Mouse (Mus musculus): ENCODE measurements at regions not wholly inside any gene's neighbourhood (a gene's known extent, or its start where the extent isn't known, plus 50 kb on each side); places are given as distances from the start of the nearest gene placed in this dataset.

GRCm38 (mm10) chr16:87783561-87784304 is 85.0 kb downstream of the Bach1 start:
- Histone ChIP-seq H3K4me1 (ENCODE audit: control insufficient read depth, insufficient read depth, low read length) (0 out of 2 replicates have a peak, but pooled peaks cover 3% of the 10 kb centered on the region), H3K9me3 (ENCODE audit: control insufficient read depth, low read length) (no peaks in the 10 kb centered on the region), H3K9ac (replicated peaks; ENCODE audit: low read length) (no peak overlapping the region), H3K4me3 (replicated peaks; ENCODE audit: low read depth, low read length) (no peak overlapping the region), H3K4me2 (ENCODE audit: low read length) (no peak overlapping the region), H3K27me3 (ENCODE audit: control insufficient read depth, insufficient read depth, low read length) (no peaks in the 10 kb centered on the region), H3K36me3 (ENCODE audit: control insufficient read depth, insufficient read depth, low read length) (no peaks in the 10 kb centered on the region), H3K27ac (replicated peaks; ENCODE audit: low read depth, low read length) (no peak overlapping the region)
- DNase-seq (no peak), ATAC-seq (ENCODE audit: low FRiP score, low TSS enrichment) (no peak)
- WGBS = 57% methylated on average over 17 of the region's 17 CpGs

- no peak for ATAC-seq (ENCODE audit: low FRiP score, low TSS enrichment)
- Histone ChIP-seq H3K4me3 (replicated peaks; ENCODE audit: low read depth, low read length) (no peak overlapping the region), H3K4me1 (ENCODE audit: control insufficient read depth, insufficient read depth, low read length) (0 out of 2 replicates have a peak, but pooled peaks cover 3% of the 10 kb centered on the region), H3K9ac (replicated peaks; ENCODE audit: low read length) (no peak overlapping the region), H3K4me2 (ENCODE audit: low read length) (no peak overlapping the region), H3K36me3 (ENCODE audit: control insufficient read depth, insufficient read depth, low read length) (no peaks in the 10 kb centered on the region), H3K27me3 (ENCODE audit: control insufficient read depth, insufficient read depth, low read length) (no peaks in the 10 kb centered on the region), H3K27ac (replicated peaks; ENCODE audit: low read depth, low read length) (no peak overlapping the region), H3K9me3 (ENCODE audit: control insufficient read depth, low read length) (no peaks in the 10 kb centered on the region)
- 54% methylated on average over 13 of the region's 13 CpGs for whole genome bisulfite sequencing
- no peak for DNase-seq
Measured at GRCm38 (mm10) chr16:87784405-87784994, 85.8 kb downstream of the Bach1 start.

GRCm38 (mm10) chr16:87789539-87789938 is 90.8 kb downstream of the Bach1 start:
- Histone ChIP-seq H3K9ac (replicated peaks; ENCODE audit: low read length) (no peak overlapping the region), H3K9me3 (ENCODE audit: control insufficient read depth, low read length) (no peaks in the 10 kb centered on the region), H3K4me3 (replicated peaks; ENCODE audit: low read depth, low read length) (no peak overlapping the region), H3K27ac (replicated peaks; ENCODE audit: low read depth, low read length) (no peak overlapping the region), H3K4me1 (ENCODE audit: control insufficient read depth, insufficient read depth, low read length) (no peaks in the 10 kb centered on the region), H3K4me2 (ENCODE audit: low read length) (no peak overlapping the region), H3K36me3 (ENCODE audit: control insufficient read depth, insufficient read depth, low read length) (no peaks in the 10 kb centered on the region), H3K27me3 (ENCODE audit: control insufficient read depth, insufficient read depth, low read length) (no peaks in the 10 kb centered on the region)
- ATAC-seq (ENCODE audit: low FRiP score, low TSS enrichment) (no peak), DNase-seq (no peak)
- WGBS = 91% methylated on average over 10 of the region's 10 CpGs

GRCm38 (mm10) chr16:87789957-87790356 is 91.2 kb downstream of the Bach1 start:
- no peak overlapping the region for H3K27ac ChIP-seq (replicated peaks; ENCODE audit: low read depth, low read length)
- no peak for ATAC-seq (ENCODE audit: low FRiP score, low TSS enrichment)
- no peaks in the 10 kb centered on the region for H3K27me3 ChIP-seq (ENCODE audit: control insufficient read depth, insufficient read depth, low read length)
- no peak overlapping the region for H3K4me3 ChIP-seq (replicated peaks; ENCODE audit: low read depth, low read length)
- WGBS = 85% methylated on average over 6 of the region's 6 CpGs
- H3K9ac ChIP-seq (replicated peaks; ENCODE audit: low read length) = no peak overlapping the region
- H3K4me2 ChIP-seq (ENCODE audit: low read length) = no peak overlapping the region
- DNase-seq = no peak
- no peaks in the 10 kb centered on the region for H3K36me3 ChIP-seq (ENCODE audit: control insufficient read depth, insufficient read depth, low read length)
- no peaks in the 10 kb centered on the region for H3K9me3 ChIP-seq (ENCODE audit: control insufficient read depth, low read length)
- H3K4me1 ChIP-seq (ENCODE audit: control insufficient read depth, insufficient read depth, low read length) = no peaks in the 10 kb centered on the region

- Histone ChIP-seq H3K9me3 (ENCODE audit: control insufficient read depth, low read length) (no peaks in the 10 kb centered on the region), H3K27me3 (ENCODE audit: control insufficient read depth, insufficient read depth, low read length) (no peaks in the 10 kb centered on the region), H3K4me2 (ENCODE audit: low read length) (peak overlapping the region; percentile 53), H3K36me3 (ENCODE audit: control insufficient read depth, insufficient read depth, low read length) (no peaks in the 10 kb centered on the region), H3K4me1 (ENCODE audit: control insufficient read depth, insufficient read depth, low read length) (peaks cover 17% of the 10 kb centered on the region), H3K4me3 (replicated peaks; ENCODE audit: low read depth, low read length) (peak overlapping the region; percentile 23), H3K27ac (replicated peaks; ENCODE audit: low read depth, low read length) (no peak overlapping the region), H3K9ac (replicated peaks; ENCODE audit: low read length) (no peak overlapping the region; the same call in 1 of the 2 replicates)
- peak; percentile 82 for DNase-seq
- 2% methylated on average over 20 of the region's 20 CpGs for WGBS
- peak; percentile 75; the same call in 1 of the 2 replicates for ATAC-seq (ENCODE audit: low FRiP score, low TSS enrichment)
Measured at GRCm38 (mm10) chr16:87796514-87797248, 97.9 kb downstream of the Bach1 start.

GRCm38 (mm10) chr16:87802317-87802716 is 103.6 kb downstream of the Bach1 start:
- no peaks in the 10 kb centered on the region for H3K27me3 ChIP-seq (ENCODE audit: control insufficient read depth, insufficient read depth, low read length)

GRCm38 (mm10) chr16:87817590-87817989 is 118.8 kb downstream of the Bach1 start:
- H3K36me3 ChIP-seq (ENCODE audit: control insufficient read depth, insufficient read depth, low read length) = no peaks in the 10 kb centered on the region
- no peak overlapping the region for H3K9ac ChIP-seq (replicated peaks; ENCODE audit: low read length)
- H3K27me3 ChIP-seq (ENCODE audit: control insufficient read depth, insufficient read depth, low read length) = no peaks in the 10 kb centered on the region
- DNase-seq (no peak), ATAC-seq (ENCODE audit: low FRiP score, low TSS enrichment) (no peak)
- no peaks in the 10 kb centered on the region for H3K9me3 ChIP-seq (ENCODE audit: control insufficient read depth, low read length)
- WGBS = 63% methylated on average over 8 of the region's 8 CpGs
- no peak overlapping the region for H3K27ac ChIP-seq (replicated peaks; ENCODE audit: low read depth, low read length)
- no peak overlapping the region for H3K4me2 ChIP-seq (ENCODE audit: low read length)
- 0 out of 2 replicates have a peak, but pooled peaks cover 7% of the 10 kb centered on the region for H3K4me1 ChIP-seq (ENCODE audit: control insufficient read depth, insufficient read depth, low read length)
- no peak overlapping the region for H3K4me3 ChIP-seq (replicated peaks; ENCODE audit: low read depth, low read length)

More at GRCm38 (mm10) chr16:87802317-87802716, 103.6 kb downstream of the Bach1 start:
- Histone ChIP-seq H3K4me1 (ENCODE audit: control insufficient read depth, insufficient read depth, low read length) (peaks cover 8% of the 10 kb centered on the region), H3K9ac (replicated peaks; ENCODE audit: low read length) (no peak overlapping the region), H3K4me3 (replicated peaks; ENCODE audit: low read depth, low read length) (no peak overlapping the region), H3K9me3 (ENCODE audit: control insufficient read depth, low read length) (no peaks in the 10 kb centered on the region), H3K4me2 (ENCODE audit: low read length) (no peak overlapping the region), H3K27ac (replicated peaks; ENCODE audit: low read depth, low read length) (no peak overlapping the region), H3K36me3 (ENCODE audit: control insufficient read depth, insufficient read depth, low read length) (no peaks in the 10 kb centered on the region)
- WGBS = 84% methylated on average over 4 of the region's 4 CpGs
- ATAC-seq (ENCODE audit: low FRiP score, low TSS enrichment) (no peak), DNase-seq (no peak)

GRCm38 (mm10) chr16:87834296-87834695 is 135.6 kb downstream of the Bach1 start:
- H3K4me2 ChIP-seq (ENCODE audit: low read length) = no peak overlapping the region
- H3K36me3 ChIP-seq (ENCODE audit: control insufficient read depth, insufficient read depth, low read length) = no peaks in the 10 kb centered on the region
- peaks cover 12% of the 10 kb centered on the region; the same call in 1 of the 2 replicates for H3K4me1 ChIP-seq (ENCODE audit: control insufficient read depth, insufficient read depth, low read length)
- ATAC-seq (ENCODE audit: low FRiP score, low TSS enrichment) (peak; percentile 31; the same call in 1 of the 2 replicates), DNase-seq (peak; percentile 38)
- H3K4me3 ChIP-seq (replicated peaks; ENCODE audit: low read depth, low read length) = no peak overlapping the region
- WGBS = 41% methylated on average over 7 of the region's 7 CpGs
- H3K9ac ChIP-seq (replicated peaks; ENCODE audit: low read length) = no peak overlapping the region
- peak overlapping the region; percentile 62 for H3K27ac ChIP-seq (replicated peaks; ENCODE audit: low read depth, low read length)
- no peaks in the 10 kb centered on the region for H3K27me3 ChIP-seq (ENCODE audit: control insufficient read depth, insufficient read depth, low read length)
- H3K9me3 ChIP-seq (ENCODE audit: control insufficient read depth, low read length) = no peaks in the 10 kb centered on the region
